Mouse (Mus musculus): Measurements from ENCODE around the gene Crb2.

The Crb2 gene

GRCm38 (mm10) chr2:37776016-37776415, at the start of gene Crb2:
TSS of gene Crb2 (plus strand) at chr2:37776249.
- DNase-seq (ENCODE audit: low spot score) = no peak

- no peak for DNase-seq (ENCODE audit: low spot score)
Measured at GRCm38 (mm10) chr2:37731241-37731801, 44.7 kb upstream of the Crb2 start.

- DNase-seq (ENCODE audit: low spot score) = no peak
Measured at GRCm38 (mm10) chr2:37734979-37735806, 40.9 kb upstream of the Crb2 start.

- no peak for DNase-seq (ENCODE audit: low spot score)
Measured at GRCm38 (mm10) chr2:37735807-37736188, 40.3 kb upstream of the Crb2 start.

- DNase-seq (ENCODE audit: low spot score) = no peak
Measured at GRCm38 (mm10) chr2:37741806-37742554, 34.1 kb upstream of the Crb2 start.

- DNase-seq (ENCODE audit: low spot score) = no peak
Measured at GRCm38 (mm10) chr2:37744773-37745395, 31.2 kb upstream of the Crb2 start.

- DNase-seq (ENCODE audit: low spot score) = no peak
Measured at GRCm38 (mm10) chr2:37746293-37747049, 29.6 kb upstream of the Crb2 start.

GRCm38 (mm10) chr2:37747909-37748308, 28.1 kb upstream of the Crb2 start:
- DNase-seq (ENCODE audit: low spot score) = no peak

- DNase-seq (ENCODE audit: low spot score) = no peak
Measured at GRCm38 (mm10) chr2:37748442-37749066, 27.5 kb upstream of the Crb2 start.

GRCm38 (mm10) chr2:37749323-37749722, 26.7 kb upstream of the Crb2 start:
- no peak for DNase-seq (ENCODE audit: low spot score)

- DNase-seq (ENCODE audit: low spot score) = no peak
Measured at GRCm38 (mm10) chr2:37751114-37751513, 24.9 kb upstream of the Crb2 start.

GRCm38 (mm10) chr2:37756220-37756930, 19.7 kb upstream of the Crb2 start:
- no peak for DNase-seq (ENCODE audit: low spot score)

- no peak for DNase-seq (ENCODE audit: low spot score)
Measured at GRCm38 (mm10) chr2:37757016-37757415, 19.0 kb upstream of the Crb2 start.

- DNase-seq (ENCODE audit: low spot score) = no peak
Measured at GRCm38 (mm10) chr2:37757784-37758183, 18.3 kb upstream of the Crb2 start.

- no peak for DNase-seq (ENCODE audit: low spot score)
Measured at GRCm38 (mm10) chr2:37758343-37759015, 17.6 kb upstream of the Crb2 start.

- no peak for DNase-seq (ENCODE audit: low spot score)
Measured at GRCm38 (mm10) chr2:37760633-37761032, 15.4 kb upstream of the Crb2 start.

GRCm38 (mm10) chr2:37763638-37764037, 12.4 kb upstream of the Crb2 start:
- DNase-seq (ENCODE audit: low spot score) = no peak

- no peak for DNase-seq (ENCODE audit: low spot score)
Measured at GRCm38 (mm10) chr2:37764514-37764913, 11.5 kb upstream of the Crb2 start.

GRCm38 (mm10) chr2:37765082-37765483, 11.0 kb upstream of the Crb2 start:
- DNase-seq (ENCODE audit: low spot score) = no peak
